Mouse (Mus musculus): ENCODE measurements around the gene Aco2. TPM values are rescaled to one million over a fixed set of nuclear protein-coding genes. Genes with fewer than 3 reads are reported as not detected.
A peak's percentile ranks its signal among the peaks of the same experiment; 100 is the strongest.

The Aco2 gene
- total RNA-seq, 2 experiments from 2014 or later = 2,055 to 2,104 TPM

DNA sequence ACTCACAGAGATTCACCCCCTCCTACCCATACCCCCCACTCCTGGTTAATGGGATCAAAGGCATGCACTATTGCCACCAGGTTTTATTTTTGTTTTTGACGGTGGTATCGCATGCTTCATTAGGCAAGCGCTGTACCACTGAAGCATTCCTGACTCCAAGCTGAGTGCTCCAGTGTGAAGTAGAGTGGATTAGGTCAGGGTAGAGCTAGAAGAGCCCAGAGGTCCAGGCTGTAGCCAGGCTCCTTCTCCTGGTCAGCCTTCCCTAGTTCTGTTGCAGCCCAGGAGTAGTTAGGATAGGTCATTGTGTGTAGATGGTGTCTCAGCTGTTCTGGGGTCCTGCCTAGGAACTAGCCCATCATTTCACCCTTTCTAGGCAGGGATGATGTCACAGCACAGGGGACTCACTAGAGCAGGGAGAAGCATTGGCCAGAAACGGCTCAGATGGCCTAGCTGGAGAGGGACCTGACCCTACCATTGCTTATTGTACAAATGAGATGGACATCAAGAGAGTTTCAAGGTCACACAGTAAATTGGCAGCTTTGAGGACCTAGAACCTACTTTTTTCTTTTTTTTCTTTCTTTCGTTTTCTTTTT, 27.0 kb upstream of the Aco2 start:
- DNase-seq = no peak

DNA sequence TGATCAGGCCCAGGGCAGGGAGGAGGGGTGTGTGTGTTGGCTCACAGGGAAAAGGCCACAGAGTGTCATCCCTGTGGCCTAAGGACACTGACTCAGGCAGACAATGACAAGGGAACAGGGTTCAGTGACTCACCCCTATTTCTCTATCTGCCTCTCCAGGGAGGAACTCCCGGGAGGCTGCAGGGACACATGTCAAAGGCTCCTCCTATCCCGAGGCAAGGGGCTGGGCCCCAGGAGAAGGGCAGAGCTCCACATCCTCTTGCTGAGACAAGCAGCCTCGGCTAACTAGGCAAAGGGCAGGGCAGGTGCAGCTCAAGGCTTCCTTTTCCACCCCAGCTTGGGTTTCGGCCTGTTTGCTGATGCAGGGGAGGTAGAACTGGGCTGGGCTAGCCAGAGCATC, 26.4 kb upstream of the Aco2 start:
- peak; percentile 76 to 90 for DNase-seq

DNA sequence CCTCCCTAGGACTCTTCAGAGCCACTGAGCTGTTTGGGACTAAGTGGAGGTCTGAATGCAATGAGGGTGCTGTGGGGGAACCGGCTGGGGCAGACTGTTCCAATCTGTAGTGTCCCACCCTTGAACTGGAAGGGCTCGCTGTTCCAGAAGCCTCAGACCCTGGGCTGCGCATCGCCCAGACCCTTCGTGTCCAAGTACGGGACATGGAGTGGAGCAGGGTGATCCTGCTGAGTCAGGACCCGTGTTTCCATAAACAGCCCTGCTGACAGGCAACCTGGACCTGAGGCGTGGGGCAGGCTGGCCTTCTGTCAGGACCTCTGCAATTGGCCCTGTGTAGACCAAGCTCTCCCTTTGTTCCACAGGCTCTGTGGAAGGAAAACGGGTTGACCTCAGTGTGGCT, 25.4 kb upstream of the Aco2 start:
- DNase-seq = peak; percentile 46 to 48

DNA sequence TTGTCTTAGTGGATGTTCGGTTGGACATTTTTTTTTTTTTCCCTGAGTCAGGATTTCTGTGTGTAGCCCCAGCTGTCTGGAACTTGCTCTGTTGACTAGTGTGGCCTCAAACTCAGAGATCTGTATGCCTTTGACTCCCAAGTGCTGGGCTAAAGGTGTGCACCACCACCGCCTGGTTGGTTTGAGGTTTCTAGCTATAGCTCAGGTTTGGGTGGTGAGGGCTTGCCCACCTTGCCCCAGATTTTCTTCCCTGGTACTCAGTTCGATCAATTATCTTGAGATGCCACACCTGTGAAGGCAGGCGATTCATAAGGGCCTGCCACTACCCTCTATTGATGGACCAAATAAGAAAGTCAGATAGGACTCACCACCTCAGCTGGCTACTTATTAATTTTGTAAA, 24.9 kb upstream of the Aco2 start:
- DNase-seq = no peak

DNA sequence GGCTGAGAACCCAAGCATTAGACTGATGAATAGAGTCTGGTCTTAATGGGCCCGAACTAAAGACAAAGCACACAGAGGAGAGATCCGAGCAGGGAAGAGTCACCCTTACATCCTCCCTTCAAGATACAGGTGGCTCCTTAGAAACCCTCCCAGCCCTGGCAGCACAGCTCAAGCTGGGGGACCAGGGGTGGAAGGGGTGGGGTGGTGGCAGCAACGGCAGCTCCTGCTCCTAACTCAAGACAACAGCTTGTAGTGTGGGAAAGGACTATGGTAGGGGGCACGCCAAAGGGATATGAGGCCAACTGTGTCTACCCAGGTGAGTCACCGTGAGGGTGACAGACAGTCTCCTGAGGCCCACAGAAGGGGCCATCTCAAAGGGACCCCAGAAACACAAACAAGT, 24.2 kb upstream of the Aco2 start:
- peak in 1 of 2 experiments; percentile 30 for DNase-seq

DNA sequence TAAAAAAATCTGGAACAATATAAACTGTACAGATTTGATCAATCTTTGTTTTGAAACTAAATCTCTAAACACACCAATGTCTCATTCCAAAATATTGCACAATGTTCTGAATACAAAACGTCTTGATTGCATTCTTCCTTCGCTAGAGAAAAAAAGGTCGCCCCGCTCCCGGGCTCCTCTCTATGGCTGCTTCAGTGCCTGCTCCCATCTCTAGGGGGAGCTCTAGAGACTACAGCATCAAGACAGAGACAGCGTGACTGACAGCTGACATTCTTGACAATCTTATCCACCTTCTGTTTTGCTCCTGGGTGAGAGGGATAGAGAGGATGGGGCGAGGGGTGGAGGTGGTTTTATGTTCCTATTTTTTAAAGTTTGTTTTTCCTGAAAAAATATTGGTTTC, 23.8 kb upstream of the Aco2 start:
- DNase-seq = peak; percentile 71 to 81

DNA sequence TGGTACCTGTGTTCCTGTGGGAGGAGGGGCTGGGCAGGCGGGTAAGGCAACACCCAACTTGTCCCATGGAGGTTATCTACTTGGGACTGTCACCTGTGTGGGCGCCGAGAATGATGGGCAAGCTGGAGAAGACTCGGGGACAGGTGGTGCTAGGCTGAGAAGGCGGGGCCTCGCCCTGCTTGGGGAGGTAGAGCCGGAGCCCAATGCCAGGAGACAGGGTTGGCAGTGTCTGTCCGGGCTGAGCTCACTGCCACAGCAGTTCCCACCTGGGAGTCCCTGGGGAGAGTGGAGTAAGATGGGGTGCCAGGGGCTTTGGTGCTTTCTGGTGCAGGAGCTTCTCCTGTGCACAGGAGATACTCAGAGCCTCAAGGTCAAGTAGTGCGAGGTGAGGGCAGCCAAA, 23.0 kb upstream of the Aco2 start:
- peak in 1 of 2 experiments; percentile 45 for DNase-seq

DNA sequence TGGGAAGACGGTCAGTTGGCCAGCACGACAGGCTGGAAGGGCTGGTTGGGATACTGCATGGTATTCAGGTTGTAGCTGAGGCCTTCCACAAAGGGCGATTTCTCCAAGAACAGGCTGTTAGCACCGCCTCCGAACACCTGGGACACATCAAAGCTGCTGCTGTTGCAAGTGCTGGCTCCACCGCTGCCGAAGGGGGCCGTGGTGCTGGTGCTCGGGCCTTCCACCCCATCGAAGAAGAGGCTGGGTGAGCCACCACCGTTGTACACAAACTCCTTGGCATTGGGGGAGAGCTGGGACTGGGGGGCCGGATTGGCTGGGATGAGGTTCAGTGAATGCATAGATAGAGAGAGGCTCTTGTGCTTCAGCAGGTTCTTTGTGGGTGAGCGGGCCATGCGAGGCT, 21.4 kb upstream of the Aco2 start:
- peak in 1 of 2 experiments; percentile 27 for DNase-seq

DNA sequence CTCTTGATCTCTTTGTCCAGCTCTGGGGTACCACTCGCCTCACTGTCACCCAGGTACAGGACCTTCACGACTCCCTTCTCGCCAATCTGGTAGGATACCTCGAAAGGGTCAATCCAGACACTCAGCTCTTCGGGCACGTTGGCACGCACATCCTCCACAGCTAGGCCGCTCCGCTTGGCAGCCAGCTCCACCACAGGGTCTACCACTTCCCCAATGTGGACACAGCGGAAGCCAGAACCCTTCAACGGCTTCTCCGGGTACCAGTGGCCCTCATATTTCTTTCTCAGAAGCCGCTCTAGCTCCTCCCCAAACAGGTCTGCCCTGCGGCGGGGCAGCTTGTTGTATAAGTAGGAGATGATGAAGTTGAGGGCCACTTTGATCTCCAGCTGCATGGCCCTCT, 20.7 kb upstream of the Aco2 start:
- DNase-seq = peak in 1 of 2 experiments; percentile 32

DNA sequence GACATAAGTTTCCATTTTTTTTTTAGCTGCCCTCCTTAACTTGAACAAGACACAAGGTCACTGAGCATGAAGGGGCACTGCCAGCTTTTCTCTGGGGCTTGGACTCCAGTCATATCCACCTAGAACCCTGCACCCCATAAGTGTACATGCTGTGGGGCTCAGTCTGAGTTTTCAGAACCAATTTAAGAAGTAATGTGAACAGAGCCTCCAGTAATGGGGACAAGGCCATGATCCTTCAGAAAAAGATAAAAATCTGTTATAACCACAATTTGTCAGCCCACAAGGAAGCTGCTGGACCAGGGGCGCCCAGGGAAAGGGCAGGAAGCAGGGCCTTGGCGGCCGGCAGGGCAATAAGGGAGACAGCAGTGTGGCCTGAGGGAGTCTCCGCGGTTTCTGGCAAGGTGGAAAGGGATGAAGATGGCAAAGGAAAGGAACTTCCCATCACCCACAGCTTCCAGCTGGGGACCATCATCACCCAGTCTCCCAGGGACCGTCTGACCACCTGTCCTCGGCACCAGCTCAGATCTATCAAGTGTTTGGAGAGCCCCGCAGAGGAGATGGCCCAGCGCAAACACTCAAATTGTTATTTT, 19.6 kb upstream of the Aco2 start:
- DNase-seq = peak in 1 of 2 experiments; percentile 39

DNA sequence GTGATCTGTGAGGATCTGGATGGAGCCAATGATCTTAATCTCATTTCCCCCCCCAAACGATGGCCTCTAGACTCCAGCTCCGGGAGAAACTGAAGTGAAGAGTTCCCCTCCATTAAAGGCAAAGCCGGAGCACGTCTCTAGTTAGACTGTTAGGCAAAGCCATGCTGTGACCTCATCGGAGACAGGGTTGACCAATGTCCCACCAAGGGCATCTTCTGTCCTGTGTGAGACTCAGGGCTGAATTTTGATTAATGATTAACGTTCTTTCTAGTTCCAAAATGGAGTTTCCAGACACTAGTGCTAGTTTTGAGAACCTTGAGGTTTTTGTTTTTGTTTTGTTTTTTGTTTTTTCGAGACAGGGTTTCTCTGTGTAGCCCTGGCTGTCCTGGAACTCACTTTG, 19.0 kb upstream of the Aco2 start:
- peak in 1 of 2 experiments; percentile 38 for DNase-seq

DNA sequence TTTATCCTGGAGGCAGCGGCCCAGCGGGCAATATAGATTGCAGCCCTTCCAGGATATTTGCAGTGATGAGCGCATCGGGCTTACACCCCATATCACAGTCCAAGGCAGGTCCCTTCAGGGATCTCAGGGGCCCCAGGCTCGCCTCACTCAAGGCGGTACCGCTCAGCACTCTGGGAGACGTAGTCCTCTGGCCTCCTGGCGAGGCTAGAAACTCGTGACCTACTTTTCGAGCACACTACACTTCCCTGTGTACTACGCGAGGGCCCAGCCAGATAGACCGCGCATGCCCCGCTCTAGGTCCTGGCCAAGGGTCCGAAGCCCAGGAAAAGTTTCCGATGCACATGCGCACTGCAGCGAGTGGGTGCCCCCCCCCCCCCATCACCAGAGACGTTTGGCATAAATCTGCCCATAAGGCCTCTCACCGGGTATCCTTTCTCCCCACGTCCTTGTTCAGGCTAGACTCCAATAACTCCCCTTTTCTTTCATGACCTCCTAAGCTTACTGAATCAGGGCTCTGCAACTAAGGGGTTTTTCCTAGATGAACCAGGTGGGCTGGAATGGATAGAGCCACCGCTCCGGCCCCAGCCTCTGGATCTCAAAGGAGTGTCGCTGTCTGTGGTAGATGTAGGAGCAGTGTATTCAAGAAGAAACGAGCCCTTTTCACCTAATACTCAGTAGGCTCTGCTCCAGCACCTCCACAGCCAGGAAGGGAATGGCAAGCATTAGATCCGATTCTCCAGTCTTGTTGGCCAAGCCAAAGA, 15.9 kb upstream of the Aco2 start:
- peak; percentile 89 to 94 for DNase-seq

DNA sequence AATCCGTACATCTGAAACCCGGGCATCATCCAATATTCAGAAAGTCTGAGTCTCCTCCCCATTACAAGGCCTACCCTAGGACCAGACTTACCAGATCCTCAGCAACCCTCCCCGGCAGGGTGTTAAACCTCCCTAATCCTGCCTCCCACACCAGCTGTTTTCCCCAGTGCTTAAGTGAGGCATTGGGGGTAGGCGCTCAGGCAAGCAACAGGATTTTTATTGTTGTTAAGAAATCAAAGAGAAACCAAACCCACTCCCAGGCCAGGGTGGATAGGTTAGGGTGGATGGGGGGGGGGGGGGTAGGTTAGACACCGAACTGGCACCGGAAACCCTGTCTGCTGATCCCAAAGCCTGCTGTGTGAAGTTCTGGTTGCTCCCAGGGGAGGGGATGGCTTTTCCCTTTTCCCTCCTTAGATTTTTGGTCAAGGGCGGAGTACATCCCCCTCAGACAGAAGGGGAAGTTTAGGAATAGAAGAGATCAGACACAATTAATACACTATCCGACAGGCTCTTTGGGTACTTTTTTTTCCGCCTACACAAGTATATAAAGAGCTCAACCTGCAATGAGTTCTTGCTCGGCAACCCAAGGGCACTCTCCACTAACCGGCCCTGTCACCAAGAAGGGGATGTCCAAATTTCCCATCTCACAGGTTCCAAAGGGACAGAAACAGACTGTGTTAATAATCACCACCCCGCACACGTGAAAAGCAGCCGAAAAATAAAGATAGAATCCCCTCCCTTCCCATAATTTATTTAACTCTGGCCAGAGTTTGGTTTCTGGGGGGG, 15.0 kb upstream of the Aco2 start:
- peak; percentile 47 to 62 for DNase-seq

DNA sequence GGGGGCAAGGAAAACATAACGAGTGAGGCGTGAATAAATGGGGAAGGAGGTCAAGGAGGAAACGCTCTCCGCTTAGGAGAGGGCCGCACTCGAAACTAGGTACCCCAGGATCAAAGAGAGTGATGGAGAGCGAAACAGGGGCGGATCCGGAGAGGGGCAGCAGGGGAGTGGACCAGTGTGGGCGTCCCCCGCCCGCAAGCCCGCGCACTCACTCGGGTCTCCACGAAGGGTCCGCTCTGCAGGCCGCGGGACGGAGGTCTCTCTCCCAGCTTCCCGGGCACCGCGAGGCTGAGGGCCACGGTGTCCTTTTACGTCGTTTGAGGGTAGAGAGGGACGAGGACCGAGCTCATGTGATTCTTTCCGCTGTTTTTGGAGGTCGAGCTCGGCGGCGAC, 14.4 kb upstream of the Aco2 start:
- peak in 1 of 2 experiments; percentile 43 for DNase-seq

DNA sequence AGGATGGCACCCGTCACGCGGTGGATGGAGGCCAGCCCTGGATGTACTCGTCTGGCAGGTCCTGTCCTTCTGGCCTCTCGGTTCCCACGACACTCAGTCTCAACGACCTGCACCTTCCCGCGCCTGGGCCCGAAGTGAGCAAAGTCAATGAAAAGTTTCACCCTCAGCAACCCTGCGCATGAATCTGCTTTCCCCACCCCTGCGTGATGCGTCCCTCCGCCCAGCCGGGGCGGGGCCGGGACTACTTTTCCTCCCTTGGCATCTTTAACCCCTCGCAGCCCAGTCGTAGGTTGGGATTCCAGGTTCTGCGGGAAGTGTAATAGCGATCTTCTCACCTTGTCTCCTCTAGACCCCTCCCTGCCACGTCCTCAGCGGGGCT, 14.0 kb upstream of the Aco2 start:
- DNase-seq = peak; percentile 96 to 98

DNA sequence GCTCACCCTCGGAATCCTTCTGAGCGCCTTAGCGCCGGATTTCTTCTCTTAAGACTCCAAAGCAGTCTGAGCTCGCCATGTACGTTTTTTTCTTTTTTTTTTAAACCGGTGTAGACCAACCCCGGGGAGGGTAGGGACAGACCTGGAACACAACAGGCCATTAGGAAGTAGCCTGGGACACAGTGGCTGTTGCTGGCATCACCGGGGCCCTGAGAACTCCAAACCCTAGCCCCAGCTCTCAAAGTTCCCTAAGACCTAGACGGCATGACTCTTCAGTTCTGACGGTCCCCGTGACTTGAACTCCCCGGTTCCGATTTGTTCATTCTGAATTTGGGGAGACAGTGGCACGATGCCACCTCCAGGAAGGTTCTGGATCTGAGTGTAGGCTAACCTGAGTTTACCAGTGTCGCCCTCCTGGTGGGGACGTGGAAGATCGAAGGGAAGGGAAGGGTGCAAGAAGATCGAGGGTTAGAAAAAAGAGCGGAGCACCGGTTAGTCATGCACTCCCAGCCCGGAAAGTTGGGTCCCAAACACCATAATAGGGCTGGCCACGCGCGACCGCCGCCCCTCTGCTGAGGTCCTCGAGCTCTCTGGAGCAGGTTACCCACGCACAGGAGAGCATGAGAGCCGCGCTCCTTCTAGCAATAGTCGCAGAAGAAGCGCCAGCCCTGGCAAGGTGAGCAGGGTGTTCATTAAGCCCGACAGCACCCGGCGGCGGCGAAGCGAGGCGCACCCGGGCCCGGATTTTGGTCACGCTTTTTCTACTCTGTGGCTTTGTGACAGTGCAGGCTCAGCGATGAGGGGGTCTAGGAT, 13.4 kb upstream of the Aco2 start, which contains the start of gene Tob2:
Gene Tob2, minus strand, starts transcription at position 280 of the 813 bp plus-strand sequence.
- peak; percentile 79 to 87 for DNase-seq

DNA sequence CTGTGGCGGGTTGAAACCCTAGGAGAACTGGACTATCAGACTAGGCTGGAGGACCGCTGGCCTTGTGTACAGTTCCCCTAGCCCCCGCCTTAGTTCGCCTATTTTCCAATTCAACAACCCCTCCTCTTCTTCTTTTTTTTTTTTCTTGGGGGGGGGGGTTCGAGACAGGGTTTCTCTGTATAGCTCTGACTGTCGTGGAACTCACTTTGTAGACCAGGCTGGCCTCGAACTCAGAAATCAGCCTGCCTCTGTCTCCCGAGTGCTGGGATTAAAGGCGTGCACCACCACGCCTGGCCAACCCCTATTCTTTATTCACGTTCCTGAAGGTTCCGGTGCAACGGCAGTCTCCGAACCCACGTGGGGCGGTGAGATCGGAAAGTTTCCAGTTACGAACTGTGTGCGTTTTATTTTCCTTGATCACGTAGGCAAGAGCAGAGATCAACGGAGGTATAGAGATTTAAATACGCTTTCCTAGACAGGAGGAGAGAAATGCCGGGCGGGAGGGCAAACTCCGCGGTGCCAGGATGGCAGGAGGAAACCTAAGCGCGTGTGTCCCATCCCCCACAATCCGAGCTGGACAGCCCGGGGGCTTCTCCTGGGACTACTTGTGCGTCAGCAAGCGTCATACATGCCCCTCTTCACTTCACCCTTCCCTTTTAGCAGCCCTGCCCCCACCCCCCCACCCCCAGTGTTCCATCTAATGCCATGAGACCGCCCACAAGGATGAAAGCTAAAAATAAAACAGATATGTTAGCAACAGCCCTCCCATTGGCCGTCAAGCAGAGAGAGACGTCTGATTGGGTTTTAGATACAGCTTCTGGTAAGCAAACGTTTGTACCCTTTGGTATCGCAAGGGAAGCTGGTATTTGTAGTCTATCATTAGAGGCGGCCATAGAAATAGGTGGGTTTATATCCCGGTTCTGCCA, 12.5 kb upstream of the Aco2 start:
- DNase-seq = peak; percentile 92 to 96

DNA sequence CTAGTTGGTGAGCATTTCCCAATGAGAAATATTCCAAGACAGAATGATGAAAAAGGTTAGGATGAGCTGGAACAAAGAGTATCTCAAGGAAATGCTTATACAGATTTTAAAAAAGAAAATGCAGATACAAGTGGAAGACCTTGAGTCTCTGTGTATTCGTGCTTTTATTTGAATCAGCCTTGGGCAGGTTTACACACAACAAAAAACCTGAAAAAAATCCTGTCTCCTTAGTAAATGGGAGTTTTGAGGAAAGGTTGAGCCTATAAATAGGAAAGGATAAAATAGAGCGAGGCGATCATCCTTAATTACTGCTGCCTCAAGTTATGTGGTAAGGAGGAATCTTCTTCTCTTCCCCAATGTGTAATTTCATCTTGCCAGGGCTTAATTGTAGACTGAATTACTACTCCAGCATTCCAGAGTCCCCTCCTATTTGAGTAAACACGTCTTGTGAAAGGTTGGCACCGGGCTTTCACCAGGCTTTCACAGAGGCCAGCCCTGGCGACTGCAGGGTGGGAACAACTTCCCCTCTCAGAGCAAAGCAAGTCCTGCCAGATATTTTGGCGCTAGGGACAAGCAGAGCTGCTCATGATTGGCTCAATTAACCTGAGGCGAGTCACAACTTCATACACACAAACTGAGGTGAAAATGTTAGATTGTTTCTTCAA, 11.5 kb upstream of the Aco2 start:
- DNase-seq = peak; percentile 62 to 64

DNA sequence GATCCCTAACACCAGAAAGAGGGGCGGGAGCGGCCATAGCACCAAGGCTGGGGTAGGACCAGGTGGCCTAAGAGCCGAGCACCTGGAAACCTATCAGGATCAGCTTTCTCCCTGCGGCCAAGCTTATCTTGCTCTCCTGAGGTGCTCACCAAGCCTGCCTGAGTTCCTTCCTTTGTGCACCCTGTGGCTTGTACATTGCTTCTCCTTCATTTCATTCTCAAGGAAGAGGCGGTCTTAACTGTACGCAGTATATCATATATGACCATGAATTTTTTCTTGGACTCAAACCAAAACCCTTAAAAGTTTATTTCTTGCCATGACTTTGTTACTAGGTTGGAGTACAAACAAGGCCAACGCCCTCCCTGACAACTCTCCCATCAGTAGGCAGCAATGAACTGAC, 7.9 kb upstream of the Aco2 start:
- DNase-seq = no peak

DNA sequence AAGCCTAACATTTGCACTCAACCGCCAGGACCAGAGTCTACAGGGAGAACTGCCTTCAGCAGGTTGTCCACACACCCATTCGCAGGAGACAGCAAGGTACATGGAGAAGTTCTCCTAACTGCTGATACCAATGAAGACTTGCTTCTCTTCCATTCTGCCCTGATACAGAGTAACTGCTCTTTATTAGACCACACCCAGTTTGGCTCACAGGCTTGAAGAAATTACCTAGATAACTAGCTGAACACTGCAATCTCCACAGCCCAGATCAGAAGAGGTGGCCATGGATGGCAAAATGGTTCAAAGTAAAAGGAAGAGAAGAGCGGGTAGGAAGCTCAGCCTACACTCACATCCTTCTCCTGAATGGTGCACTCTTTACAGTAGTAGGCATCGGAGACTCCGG, 2.1 kb upstream of the Aco2 start:
- DNase-seq = no peak
